Mouse (Mus musculus): ENCODE data around the gene Prkd2. TPM values are rescaled to one million over a fixed set of nuclear protein-coding genes. Genes with fewer than 3 reads are reported as not detected.

Prkd2 gene
- polyA plus RNA-seq, 1 experiment = 6.8 TPM

GRCm38 (mm10) chr7:16885271-16885776 is 42.6 kb downstream of the Prkd2 start:
- H3K4me3 ChIP-seq (ENCODE audit: insufficient read depth, low read length) = no peak overlapping the region
- H3K4me1 ChIP-seq (ENCODE audit: control insufficient read depth, insufficient read depth, low read length) = no peaks in the 10 kb centered on the region
- no peak overlapping the region for H3K27ac ChIP-seq (ENCODE audit: insufficient read depth, low read length)
- TF ChIP-seq CTCF (IDR thresholded peaks at IDR 0.05; ENCODE audit: extremely low read depth, insufficient read depth, low read length) (no peak), POLR2A (IDR thresholded peaks at IDR 0.05; ENCODE audit: extremely low read depth, insufficient read depth, low read length) (no peak)

GRCm38 (mm10) chr7:16885905-16886304 is 43.2 kb downstream of the Prkd2 start:
- Histone ChIP-seq H3K4me3 (ENCODE audit: insufficient read depth, low read length) (no peak overlapping the region), H3K4me1 (ENCODE audit: control insufficient read depth, insufficient read depth, low read length) (no peaks in the 10 kb centered on the region)
- TF ChIP-seq CTCF (IDR thresholded peaks at IDR 0.05; ENCODE audit: extremely low read depth, insufficient read depth, low read length) (no peak), POLR2A (IDR thresholded peaks at IDR 0.05; ENCODE audit: extremely low read depth, insufficient read depth, low read length) (no peak)

DNA sequence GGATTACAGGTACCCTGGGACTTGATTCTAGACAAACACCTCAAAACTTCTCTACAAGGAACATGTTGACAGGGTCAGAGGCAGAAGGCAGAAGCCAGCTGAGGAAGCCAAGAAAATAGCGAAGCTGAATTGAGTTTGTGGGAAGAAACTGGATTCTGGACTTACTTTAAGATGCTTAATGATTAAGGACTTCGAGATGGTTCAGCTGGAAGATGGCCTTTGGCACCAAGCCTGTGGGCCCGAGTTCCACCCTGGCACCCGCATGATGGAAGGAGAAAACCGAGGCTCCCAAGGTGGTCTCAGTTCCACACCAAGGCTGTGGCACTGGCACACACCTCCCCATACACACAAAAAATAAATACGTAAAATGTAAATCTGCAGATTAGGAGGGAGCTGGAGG is 47.8 kb downstream of the Prkd2 start:
- no peak overlapping the region for H3K27ac ChIP-seq (ENCODE audit: insufficient read depth, low read length)
- no peak for TF ChIP-seq CTCF (IDR thresholded peaks at IDR 0.05; ENCODE audit: extremely low read depth, insufficient read depth, low read length)
- no peak for TF ChIP-seq POLR2A (IDR thresholded peaks at IDR 0.05; ENCODE audit: extremely low read depth, insufficient read depth, low read length)
- H3K4me3 ChIP-seq (ENCODE audit: insufficient read depth, low read length) = no peak overlapping the region
- no peaks in the 10 kb centered on the region for H3K4me1 ChIP-seq (ENCODE audit: control insufficient read depth, insufficient read depth, low read length)

More at GRCm38 (mm10) chr7:16885905-16886304, 43.2 kb downstream of the Prkd2 start:
- no peak overlapping the region for H3K27ac ChIP-seq (ENCODE audit: insufficient read depth, low read length)

DNA sequence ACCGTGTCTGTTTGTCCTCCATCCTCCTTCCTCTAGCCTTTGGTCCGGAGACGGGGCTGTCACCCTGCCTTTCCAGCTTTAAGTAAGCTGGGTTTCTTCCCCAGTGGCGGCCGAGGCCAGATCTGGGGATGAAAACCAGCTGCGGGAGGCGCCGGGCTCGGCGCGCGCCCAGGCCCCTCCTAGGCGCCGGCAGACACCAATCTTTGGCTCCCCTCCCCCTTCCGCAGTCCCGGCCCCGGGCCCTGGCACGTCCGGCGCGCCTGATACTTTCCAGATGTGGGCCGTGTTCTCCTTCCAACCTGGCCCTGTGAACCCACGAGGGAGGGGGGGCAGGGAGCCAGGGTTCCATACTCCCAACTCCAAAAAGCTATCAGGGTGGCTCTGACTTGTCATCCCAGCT is 48.2 kb downstream of the Prkd2 start:
- H3K27ac ChIP-seq (ENCODE audit: insufficient read depth, low read length) = no peak overlapping the region
- H3K4me1 ChIP-seq (ENCODE audit: control insufficient read depth, insufficient read depth, low read length) = no peaks in the 10 kb centered on the region
- no peak overlapping the region for H3K4me3 ChIP-seq (ENCODE audit: insufficient read depth, low read length)
- no peak for TF ChIP-seq CTCF (IDR thresholded peaks at IDR 0.05; ENCODE audit: extremely low read depth, insufficient read depth, low read length)
- no peak for TF ChIP-seq POLR2A (IDR thresholded peaks at IDR 0.05; ENCODE audit: extremely low read depth, insufficient read depth, low read length)

GRCm38 (mm10) chr7:16891641-16892351 is 49.1 kb downstream of the Prkd2 start, which contains the start of gene Gng8:
Gene Gng8 (plus strand): TSS chr7:16891786.
- TF ChIP-seq CTCF (IDR thresholded peaks at IDR 0.05; ENCODE audit: extremely low read depth, insufficient read depth, low read length) (peak; percentile 71), POLR2A (IDR thresholded peaks at IDR 0.05; ENCODE audit: extremely low read depth, insufficient read depth, low read length) (0 out of 2 replicates have a peak, but pooled peaks have one; percentile 19)
- Histone ChIP-seq H3K27ac (ENCODE audit: insufficient read depth, low read length) (no peak within 1 kb of the TSS), H3K4me3 (ENCODE audit: insufficient read depth, low read length) (no peak within 1 kb of the TSS), H3K4me1 (ENCODE audit: control insufficient read depth, insufficient read depth, low read length) (no peaks in the 10 kb centered on the region)

GRCm38 (mm10) chr7:16892352-16892730 is 49.6 kb downstream of the Prkd2 start:
- Histone ChIP-seq H3K4me1 (ENCODE audit: control insufficient read depth, insufficient read depth, low read length) (no peaks in the 10 kb centered on the region), H3K27ac (ENCODE audit: insufficient read depth, low read length) (no peak overlapping the region), H3K4me3 (ENCODE audit: insufficient read depth, low read length) (no peak overlapping the region)
- TF ChIP-seq POLR2A (IDR thresholded peaks at IDR 0.05; ENCODE audit: extremely low read depth, insufficient read depth, low read length) (no peak), CTCF (IDR thresholded peaks at IDR 0.05; ENCODE audit: extremely low read depth, insufficient read depth, low read length) (no peak)

GRCm38 (mm10) chr7:16893612-16894011 is 50.9 kb downstream of the Prkd2 start:
- TF ChIP-seq CTCF (IDR thresholded peaks at IDR 0.05; ENCODE audit: extremely low read depth, insufficient read depth, low read length) (no peak), POLR2A (IDR thresholded peaks at IDR 0.05; ENCODE audit: extremely low read depth, insufficient read depth, low read length) (no peak)
- Histone ChIP-seq H3K4me3 (ENCODE audit: insufficient read depth, low read length) (no peak overlapping the region), H3K4me1 (ENCODE audit: control insufficient read depth, insufficient read depth, low read length) (no peaks in the 10 kb centered on the region), H3K27ac (ENCODE audit: insufficient read depth, low read length) (no peak overlapping the region)

DNA sequence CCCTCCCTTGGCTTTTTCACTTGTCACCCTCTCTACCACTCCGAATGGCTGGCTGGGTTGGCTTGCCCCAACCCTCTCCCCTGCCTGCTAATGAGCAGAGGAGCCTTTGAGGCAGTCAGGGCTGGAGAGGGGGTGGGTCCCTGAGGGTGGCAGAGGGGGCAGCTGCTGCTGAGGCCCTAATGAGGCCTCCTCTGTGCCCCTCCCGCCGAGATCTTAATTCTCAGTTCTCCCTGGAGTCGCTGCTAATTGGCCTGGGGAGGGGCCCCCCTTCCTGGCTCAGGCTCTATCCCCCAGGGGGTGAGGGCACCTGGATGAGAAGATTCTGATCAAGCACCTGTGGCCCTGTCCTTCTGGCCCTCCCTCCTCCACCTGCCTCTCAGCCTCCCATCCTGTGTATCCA is 51.6 kb downstream of the Prkd2 start:
- H3K4me1 ChIP-seq (ENCODE audit: control insufficient read depth, insufficient read depth, low read length) = no peaks in the 10 kb centered on the region
- H3K4me3 ChIP-seq (ENCODE audit: insufficient read depth, low read length) = no peak overlapping the region
- no peak overlapping the region for H3K27ac ChIP-seq (ENCODE audit: insufficient read depth, low read length)
- TF ChIP-seq CTCF (IDR thresholded peaks at IDR 0.05; ENCODE audit: extremely low read depth, insufficient read depth, low read length) (no peak), POLR2A (IDR thresholded peaks at IDR 0.05; ENCODE audit: extremely low read depth, insufficient read depth, low read length) (no peak)

DNA sequence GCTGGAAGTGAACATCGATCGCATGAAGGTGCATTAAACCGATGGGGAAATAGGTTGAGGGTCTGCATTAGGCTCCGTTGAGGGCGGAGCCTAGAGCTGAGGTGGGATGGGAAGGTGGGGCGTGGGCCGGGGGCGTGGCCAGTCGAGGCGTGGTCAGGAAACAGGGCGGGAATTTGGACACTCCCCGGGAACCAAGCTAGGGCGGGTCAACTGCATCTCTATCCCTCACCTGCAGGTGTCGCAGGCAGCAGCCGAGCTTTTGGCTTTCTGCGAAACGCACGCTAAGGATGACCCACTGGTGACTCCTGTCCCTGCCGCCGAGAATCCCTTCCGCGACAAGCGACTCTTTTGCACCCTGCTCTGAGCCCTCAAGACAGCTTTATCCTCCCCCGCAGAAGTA is 52.3 kb downstream of the Prkd2 start:
- Histone ChIP-seq H3K27ac (ENCODE audit: insufficient read depth, low read length) (no peak overlapping the region), H3K4me1 (ENCODE audit: control insufficient read depth, insufficient read depth, low read length) (no peaks in the 10 kb centered on the region), H3K4me3 (ENCODE audit: insufficient read depth, low read length) (no peak overlapping the region)
- TF ChIP-seq CTCF (IDR thresholded peaks at IDR 0.05; ENCODE audit: extremely low read depth, insufficient read depth, low read length) (peak; percentile 64), POLR2A (IDR thresholded peaks at IDR 0.05; ENCODE audit: extremely low read depth, insufficient read depth, low read length) (no peak)

GRCm38 (mm10) chr7:16895511-16895910 is 52.8 kb downstream of the Prkd2 start:
- Histone ChIP-seq H3K4me1 (ENCODE audit: control insufficient read depth, insufficient read depth, low read length) (no peaks in the 10 kb centered on the region), H3K27ac (ENCODE audit: insufficient read depth, low read length) (no peak overlapping the region), H3K4me3 (ENCODE audit: insufficient read depth, low read length) (no peak overlapping the region)
- TF ChIP-seq CTCF (IDR thresholded peaks at IDR 0.05; ENCODE audit: extremely low read depth, insufficient read depth, low read length) = no peak
- TF ChIP-seq POLR2A (IDR thresholded peaks at IDR 0.05; ENCODE audit: extremely low read depth, insufficient read depth, low read length) = no peak

All from cortical plate, adult 2 months (tissue).